Mouse (Mus musculus): Measurements from ENCODE around the gene Ap4s1.

Gene Ap4s1

GRCm38 (mm10) chr12:51704572-51704971, 13.7 kb downstream of the Ap4s1 start:
- no peak for DNase-seq (ENCODE audit: low read depth)

- DNase-seq (ENCODE audit: low read depth): no peak
Observed at GRCm38 (mm10) chr12:51705778-51706177, 14.9 kb downstream of the Ap4s1 start.

- DNase-seq (ENCODE audit: low read depth): no peak
Observed at GRCm38 (mm10) chr12:51706673-51707235, 15.9 kb downstream of the Ap4s1 start.

DNA sequence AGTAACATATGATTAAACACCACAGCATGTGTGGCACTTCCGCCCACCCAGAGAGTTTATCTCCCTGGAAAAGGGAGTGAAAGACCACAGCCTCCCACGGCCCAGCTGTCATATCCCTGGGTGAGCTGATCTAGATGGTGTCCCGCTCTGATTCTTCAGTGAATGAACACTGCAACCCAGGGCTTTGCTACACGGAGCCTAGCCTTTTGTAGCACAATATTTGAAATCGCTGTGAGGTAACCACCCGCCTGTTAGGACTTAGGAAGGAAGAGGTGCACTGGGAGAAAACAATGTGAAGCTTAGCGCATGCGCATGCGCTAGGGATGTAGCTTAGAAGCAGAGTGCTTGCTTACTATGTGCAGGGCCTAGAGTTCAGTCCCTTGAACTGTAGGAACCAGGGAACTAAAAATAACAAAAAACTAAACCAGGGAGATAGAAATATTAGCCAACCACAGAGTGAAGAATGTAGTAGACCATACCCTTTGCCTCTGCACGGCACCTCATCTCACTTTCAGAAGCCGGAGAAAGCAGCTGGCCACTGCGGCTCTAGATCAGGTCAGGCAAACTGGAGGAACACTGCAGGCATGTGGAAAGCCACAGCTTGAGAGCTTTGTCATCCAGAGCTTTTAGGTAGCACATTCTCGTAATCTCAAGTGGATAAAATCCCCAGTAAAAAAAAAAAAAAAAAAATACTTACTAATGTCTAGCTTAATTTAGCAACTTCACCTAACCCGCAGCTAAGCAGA, 18.3 kb downstream of the Ap4s1 start:
- DNase-seq (ENCODE audit: low read depth): no peak

- no peak for DNase-seq (ENCODE audit: low read depth)
Observed at GRCm38 (mm10) chr12:51709741-51710140, 18.9 kb downstream of the Ap4s1 start.

- no peak for DNase-seq (ENCODE audit: low read depth)
Observed at GRCm38 (mm10) chr12:51710154-51710553, 19.3 kb downstream of the Ap4s1 start.

- no peak for DNase-seq (ENCODE audit: low read depth)
Observed at GRCm38 (mm10) chr12:51712685-51713084, 21.9 kb downstream of the Ap4s1 start.

DNA sequence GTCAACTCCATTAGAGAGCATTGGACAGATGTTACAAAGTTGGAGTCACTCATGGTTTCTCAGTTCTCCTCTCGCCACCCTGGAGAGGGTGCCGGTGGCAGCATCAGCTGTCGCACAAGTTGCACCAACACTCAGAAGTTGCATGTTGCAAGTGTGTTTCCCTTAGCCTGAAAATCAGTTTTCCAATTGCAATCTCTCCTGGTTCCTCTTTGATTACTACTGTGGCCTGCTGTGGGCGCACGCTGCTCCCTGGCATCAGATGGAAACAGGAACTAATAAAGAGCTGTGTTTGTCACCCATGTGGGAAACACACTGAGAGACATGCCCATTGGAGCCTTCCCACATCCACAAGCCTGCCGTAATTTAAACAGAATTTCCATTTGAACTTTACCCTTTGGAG, 27.8 kb downstream of the Ap4s1 start:
- DNase-seq (ENCODE audit: low read depth): no peak

DNA sequence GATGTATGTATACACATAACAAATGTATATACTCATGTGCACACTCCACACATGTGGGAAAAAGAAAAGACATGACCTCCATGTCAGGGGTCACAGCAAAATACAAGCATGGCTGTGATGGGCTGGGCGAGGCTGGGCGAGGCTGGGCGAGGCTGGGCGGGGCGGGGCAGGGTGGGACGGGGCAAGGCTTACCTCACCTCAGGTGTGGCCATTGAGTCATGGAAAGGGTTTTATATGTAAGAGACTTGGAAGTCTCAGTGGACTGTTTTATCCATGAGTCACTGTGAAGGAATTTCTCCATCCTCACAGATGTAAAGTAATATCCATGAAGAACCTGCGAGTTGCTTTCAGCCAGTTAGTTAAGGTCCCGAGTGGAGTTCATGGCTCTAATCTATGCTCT, 31.0 kb downstream of the Ap4s1 start:
- DNase-seq (ENCODE audit: low read depth): no peak

- DNase-seq (ENCODE audit: low read depth): no peak
Observed at GRCm38 (mm10) chr12:51729058-51729457, 38.2 kb downstream of the Ap4s1 start.

DNA sequence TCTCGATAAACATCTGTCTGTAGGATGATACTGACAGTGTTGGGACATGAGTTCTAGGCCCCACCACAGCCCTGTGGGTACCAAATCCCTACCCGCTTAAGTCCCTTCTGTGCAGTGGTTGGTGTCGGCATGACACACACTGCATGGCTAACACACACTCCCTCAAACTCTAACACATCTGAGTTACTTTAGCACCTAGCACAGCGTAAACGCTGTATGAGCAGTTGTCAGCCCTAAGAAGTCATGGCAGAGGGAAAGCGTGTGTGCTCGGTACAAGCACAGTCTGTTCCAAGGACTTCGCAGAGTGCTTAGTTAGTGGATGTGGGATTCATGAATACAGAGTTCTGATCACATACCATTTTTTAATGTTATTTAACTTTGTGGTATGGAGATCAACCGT, 39.0 kb downstream of the Ap4s1 start:
- DNase-seq (ENCODE audit: low read depth): no peak

- DNase-seq (ENCODE audit: low read depth): no peak
Observed at GRCm38 (mm10) chr12:51734605-51735211, 43.9 kb downstream of the Ap4s1 start.

DNA sequence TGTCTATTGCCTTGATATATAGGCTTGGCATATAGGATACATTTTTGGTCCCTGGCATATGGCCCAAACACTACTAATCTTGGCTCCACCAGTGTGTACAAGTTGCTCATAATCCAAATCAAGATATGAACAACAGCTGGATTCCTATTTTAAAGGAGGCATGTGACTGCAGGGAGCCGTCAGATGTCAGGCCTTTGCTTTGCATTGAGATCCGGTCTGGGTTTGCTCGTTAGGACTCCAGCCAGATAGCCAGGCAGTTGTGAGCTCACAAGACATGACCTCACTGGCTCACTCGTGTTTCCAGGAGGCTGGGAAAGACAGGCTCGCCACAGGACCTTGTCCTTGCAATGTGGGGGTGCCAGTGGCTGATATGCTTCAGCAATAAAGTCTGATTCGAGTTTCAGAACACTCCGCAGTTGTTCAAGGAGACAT, 45.0 kb downstream of the Ap4s1 start:
- DNase-seq (ENCODE audit: low read depth): no peak

- DNase-seq (ENCODE audit: low read depth): no peak
Observed at GRCm38 (mm10) chr12:51736381-51736780, 45.5 kb downstream of the Ap4s1 start.

DNA sequence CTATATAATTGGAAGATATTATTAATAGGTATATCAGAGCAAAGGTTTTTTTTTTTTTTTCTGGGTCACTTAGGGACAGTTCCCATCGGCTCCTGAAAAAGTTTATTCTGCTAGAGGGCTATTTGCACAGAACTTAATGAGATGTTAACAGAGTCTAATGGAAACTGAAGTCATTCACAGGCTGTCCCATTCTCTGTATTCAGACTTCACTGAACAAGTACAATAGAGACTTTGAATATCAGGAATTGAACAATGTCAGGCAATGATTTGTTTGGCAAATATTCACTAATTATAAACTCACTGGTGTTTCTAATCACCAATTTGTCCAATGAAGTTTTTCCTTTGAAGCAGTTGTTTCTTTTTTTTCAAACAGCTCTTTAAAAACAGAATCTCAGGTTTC, 46.0 kb downstream of the Ap4s1 start:
- DNase-seq (ENCODE audit: low read depth): no peak

DNA sequence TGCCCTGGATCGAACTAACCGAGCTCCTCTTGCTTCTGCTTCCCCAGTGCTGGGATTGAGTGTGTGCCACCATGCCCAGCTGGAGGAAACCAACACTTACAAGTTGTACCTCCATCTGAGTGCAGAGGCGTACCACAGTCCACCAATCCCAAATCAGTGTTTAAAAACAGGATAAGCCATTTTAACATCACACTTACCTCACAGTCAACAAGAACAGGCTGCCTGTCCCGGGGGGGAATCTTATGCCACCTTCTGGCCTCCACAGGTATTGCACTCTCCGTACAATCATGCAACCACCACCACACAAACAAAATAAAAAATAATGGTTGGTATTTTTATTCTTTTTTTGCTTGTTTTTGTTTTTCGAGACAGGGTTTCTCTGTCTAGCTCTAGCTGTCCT, 50.9 kb downstream of the Ap4s1 start:
- peak; percentile 22 for DNase-seq (ENCODE audit: low read depth)

GRCm38 (mm10) chr12:51744957-51745356, 54.1 kb downstream of the Ap4s1 start:
- no peak for DNase-seq (ENCODE audit: low read depth)

GRCm38 (mm10) chr12:51747348-51747747, 56.5 kb downstream of the Ap4s1 start:
- no peak for DNase-seq (ENCODE audit: low read depth)

DNA sequence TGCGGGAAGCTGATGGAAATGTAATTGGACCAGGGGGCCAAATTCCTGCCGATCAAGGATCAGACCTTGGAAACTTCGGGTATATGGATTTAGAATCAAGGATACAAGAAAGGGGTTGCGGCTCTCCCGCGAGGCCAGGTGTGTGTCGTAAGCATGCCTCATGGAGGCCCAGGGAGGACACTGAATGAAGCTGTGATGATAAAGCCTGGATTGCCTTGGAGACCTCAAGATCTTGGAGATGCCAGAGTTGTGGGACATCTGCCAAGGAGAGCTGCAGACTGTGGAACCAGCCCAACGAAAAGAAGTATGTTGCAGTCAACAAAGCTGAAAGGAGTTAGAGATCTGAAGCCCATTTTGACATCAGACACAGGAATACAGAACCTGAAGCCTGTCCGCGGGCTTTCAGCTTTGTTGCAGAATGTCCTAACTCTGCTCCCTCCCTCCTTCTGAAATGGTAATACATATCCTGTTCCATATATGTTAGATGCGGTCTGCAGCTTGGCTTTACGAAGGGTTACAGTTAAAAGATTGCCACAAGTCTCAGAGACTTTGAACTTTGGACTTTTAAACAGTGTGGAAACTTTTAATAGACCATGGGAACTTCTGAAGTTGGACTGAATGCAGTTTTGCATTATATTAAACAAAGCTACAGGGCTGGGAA, 65.2 kb downstream of the Ap4s1 start:
- no peak for DNase-seq (ENCODE audit: low read depth)

GRCm38 (mm10) chr12:51756599-51756961, 65.7 kb downstream of the Ap4s1 start:
- no peak for DNase-seq (ENCODE audit: low read depth)

DNA sequence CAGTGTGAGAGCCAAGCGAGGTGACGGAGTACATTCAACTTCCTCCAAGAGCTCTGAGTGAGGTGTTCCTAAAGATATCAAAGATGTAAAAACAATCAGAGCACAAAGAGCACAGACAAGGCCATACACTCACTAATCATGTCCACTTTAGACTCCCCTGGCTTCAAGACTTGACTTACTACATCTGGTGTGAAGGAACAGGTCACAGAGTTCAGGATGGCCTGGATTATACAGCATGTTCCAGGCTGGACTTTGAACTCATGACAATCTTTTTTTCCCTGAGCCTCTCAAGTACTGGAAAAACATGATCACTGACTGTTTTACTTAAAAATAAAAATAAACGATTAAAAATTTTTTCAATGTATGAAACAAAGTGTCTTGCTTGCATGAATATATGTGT, 68.5 kb downstream of the Ap4s1 start:
- no peak for DNase-seq (ENCODE audit: low read depth)

- DNase-seq (ENCODE audit: low read depth): no peak
Observed at GRCm38 (mm10) chr12:51767454-51767853, 76.6 kb downstream of the Ap4s1 start.

DNA sequence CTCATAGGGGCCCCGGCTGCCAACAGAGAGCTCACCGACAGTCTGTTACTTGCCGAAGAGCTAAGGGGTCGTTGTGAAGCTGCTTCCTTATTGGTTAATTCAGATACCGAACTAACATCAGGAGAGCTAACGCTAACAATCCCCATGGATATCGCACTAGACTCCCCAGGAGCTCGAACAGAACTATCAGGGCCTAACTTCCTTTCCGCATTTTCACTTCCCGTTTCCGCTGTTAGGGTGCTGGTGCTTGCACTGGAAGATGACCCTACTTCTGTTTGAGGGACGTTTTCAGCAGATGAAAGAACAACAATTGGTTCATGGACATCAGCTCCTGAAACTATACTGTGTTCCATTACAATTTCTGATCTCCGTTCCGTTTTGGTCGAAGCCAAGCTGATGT, 77.9 kb downstream of the Ap4s1 start:
- DNase-seq (ENCODE audit: low read depth): no peak
